Mouse (Mus musculus) large intestine, adult 2 months (tissue): ENCODE data around the gene Olfr750. TPM values are rescaled to one million over a fixed set of nuclear protein-coding genes. Genes with fewer than 3 reads are reported as not detected.

Experiments
- DNase-seq: peaks from one replicate; pipeline ENCODE4 v3.0.0-alpha.2; 2012; ENCODE audit warnings: low read depth, low spot score
- WGBS: fragments of 180-500 bp; shearing (Covaris S2); methylation state at CpG from one replicate; pipeline ENCODE4 v1.1.7; 2018; 5-methylcytosine and 5-hydroxymethylcytosine counted together
- polyA plus RNA-seq: library from polyadenylated mRNA; depleted of rRNA; stranded (reverse); fragments of >200 nt; gene quantifications from 2 replicates; pipeline ENCODE4 v1.2.3, GENCODE M21; 2012; rRNA removed

The Olfr750 gene
- polyA plus RNA-seq, 1 experiment = not detected

DNA sequence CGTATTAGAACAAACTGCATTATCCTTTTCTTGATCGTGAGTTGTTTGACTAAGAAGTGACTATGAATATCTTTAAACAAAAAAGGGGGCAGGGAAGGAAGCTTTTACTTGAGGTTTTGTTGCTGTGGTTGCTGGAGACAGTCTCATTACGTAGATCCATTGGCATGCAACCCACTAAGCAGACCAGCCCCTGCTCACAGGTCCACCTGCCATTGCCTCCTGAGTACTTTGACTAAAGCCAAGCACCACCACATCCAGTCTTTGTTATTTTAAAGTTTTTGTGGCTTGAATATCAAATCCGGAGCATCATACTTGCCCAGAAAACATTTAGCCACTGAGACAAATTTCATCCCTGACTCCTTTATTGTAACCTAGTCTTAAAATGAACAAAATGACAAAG, 38.0 kb downstream of the Olfr750 start:
- WGBS = 77% methylated on average over 4 of the region's 4 CpGs
- DNase-seq = no peak

DNA sequence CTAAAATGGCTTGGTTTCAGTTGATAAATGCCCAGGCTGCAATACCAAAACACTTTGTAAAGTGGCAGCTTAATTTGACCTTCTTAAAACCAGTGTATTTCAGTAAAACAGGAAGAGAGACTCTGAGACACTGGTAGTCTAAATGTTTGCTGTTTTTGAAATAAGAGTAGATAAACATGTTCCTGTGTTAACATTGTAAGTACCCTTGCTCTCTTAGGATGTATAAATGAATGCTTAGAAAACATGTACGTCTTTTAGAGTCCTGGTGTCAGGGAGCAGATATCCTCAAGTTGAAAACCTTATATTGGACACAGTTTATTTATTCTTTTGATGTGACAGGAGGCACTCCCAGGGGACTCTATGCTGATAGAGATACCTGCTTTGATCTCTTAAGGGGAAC, 39.0 kb downstream of the Olfr750 start:
- 53% methylated on average over 1 of the region's 1 CpGs for WGBS
- no peak for DNase-seq

DNA sequence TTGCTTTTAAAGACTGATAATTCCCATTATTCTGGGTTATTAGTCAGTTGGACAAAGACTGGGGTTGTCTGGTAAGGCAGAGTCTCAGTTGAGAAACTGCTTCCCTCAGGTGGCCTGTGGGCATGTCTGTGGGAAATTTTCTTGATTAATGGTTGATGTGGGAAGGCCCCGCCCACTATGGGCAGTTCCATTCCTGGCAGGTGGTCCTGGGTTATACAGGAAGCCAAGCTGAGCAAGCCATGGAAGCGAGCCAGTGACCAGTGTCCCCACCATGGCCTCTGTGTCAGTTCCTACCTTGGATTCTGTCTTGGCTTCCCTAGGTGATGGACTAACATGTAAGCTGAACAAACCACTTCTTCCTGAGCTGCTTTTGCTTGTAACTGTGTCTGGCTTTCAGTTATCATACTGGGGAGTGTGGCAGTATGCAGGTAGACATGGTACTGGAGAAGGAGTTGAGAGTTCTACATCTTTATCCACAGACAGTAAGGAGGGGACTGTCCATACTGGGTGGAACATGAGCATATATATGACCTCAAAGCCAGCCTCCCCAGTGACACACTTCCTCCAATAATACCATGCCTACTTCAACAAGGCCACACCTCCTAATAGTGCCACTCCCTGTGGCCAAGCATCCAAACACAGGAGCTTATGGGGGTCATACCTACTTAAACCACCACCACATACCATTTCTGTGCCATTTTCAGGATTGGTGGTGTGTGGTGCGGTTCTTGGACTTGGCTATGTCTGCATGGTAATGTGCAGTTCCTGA, 46.7 kb downstream of the Olfr750 start:
- 69% methylated on average over 3 of the region's 3 CpGs for WGBS
- DNase-seq = no peak

DNA sequence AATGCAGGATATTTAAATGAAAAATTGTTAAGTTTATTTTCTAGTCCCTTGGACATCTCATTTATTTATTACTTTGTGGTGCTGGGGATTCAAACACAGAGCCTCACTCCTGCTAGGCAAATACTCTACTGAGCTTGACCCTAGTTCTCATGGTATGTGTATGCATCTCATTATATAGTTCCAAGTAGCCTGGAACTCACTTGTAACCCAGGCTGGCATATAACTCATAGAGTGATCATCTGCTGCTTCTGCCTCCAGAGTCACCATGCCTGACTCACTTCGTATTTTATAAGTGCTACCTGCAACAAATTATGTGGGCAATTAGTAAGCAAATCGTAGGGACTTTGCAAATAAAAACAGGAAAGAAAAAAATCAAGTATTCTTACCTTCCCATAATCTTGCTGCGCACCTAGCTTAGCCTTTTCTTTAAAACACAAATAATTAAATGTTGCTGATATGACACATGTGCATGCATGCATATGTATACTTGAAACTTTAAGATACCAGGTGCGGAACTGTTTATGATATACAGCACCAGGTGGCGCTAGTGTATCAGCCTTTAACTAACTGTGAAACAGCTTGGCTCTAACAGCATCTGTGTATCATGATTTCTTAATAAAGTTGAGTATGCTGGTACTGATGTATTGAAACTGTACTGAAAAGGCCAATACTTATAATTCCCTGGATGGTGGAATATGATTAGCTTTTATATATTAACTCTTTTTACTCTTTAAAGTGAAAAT, 47.7 kb downstream of the Olfr750 start:
- peak; percentile 56 for DNase-seq
- WGBS = 39% methylated on average over 5 of the region's 5 CpGs

GRCm38 (mm10) chr14:51024820-51025219, 49.4 kb downstream of the Olfr750 start:
- DNase-seq = no peak
- 100% methylated on average over 1 of the region's 1 CpGs for WGBS

GRCm38 (mm10) chr14:51023457-51023856, 50.8 kb downstream of the Olfr750 start:
- 65% methylated on average over 4 of the region's 4 CpGs for WGBS
- no peak for DNase-seq

DNA sequence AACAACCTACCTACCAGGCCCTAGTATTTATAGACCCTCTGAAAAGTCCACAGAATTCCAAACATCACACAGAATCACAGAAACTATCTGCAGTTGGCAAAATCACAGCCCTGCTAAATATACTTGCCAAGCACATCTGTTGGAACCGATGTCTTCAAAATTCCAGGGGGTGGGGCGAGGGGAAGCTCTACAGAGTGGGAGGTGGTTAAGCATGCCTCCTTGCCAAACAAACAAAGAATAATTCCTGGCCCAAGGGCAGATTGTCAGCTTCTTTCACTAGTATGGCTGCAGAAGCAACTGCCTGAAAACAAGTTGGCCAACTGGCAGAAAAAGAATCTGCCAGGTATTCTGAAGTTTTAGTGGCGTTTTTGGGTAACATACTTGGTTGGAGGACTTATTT, 57.0 kb downstream of the Olfr750 start:
- 50% methylated on average over 3 of the region's 3 CpGs for WGBS
- no peak for DNase-seq

Other genes starting within 250 kb of the Olfr750 start
- gene Tep1, start 203.9 kb downstream of the Olfr750 start, polyA plus RNA-seq = 68.7 and 104 TPM in 2 replicates
- gene Klhl33, start 176.9 kb downstream of the Olfr750 start, polyA plus RNA-seq = 0.71 and 2.3 TPM in 2 replicates
- gene Osgep, start 149.5 kb downstream of the Olfr750 start, polyA plus RNA-seq = 57.4 and 75.0 TPM in 2 replicates
- 36.0 and 49.2 TPM in 2 replicates for gene Apex1, start 149.5 kb downstream of the Olfr750 start, polyA plus RNA-seq
- 52.3 and 65.7 TPM in 2 replicates for gene Pip4p1, start 143.6 kb downstream of the Olfr750 start, polyA plus RNA-seq
- 143 and 173 TPM in 2 replicates for gene Pnp, start 143.4 kb downstream of the Olfr750 start, polyA plus RNA-seq
- 68.3 and 107 TPM in 2 replicates for gene Gm49342, start 129.9 kb downstream of the Olfr750 start, polyA plus RNA-seq
- 104 and 150 TPM in 2 replicates for gene Pnp2, start 118.4 kb downstream of the Olfr750 start, polyA plus RNA-seq
- gene Rnase10, start 66.7 kb downstream of the Olfr750 start, polyA plus RNA-seq = 0.11 and 0.23 TPM in 2 replicates
- not detected in 2 replicates for gene Rnase9, start 32.6 kb downstream of the Olfr750 start, polyA plus RNA-seq
- not detected in 2 replicates for gene Rnase11, start 24.3 kb downstream of the Olfr750 start, polyA plus RNA-seq
- 0.86 and 1.0 TPM in 2 replicates for gene Rnase12, start 16.8 kb downstream of the Olfr750 start, polyA plus RNA-seq
- 205 and 226 TPM in 2 replicates for gene Rnase4, start 16.6 kb upstream of the Olfr750 start, polyA plus RNA-seq
- gene Ang, start 16.7 kb upstream of the Olfr750 start, polyA plus RNA-seq = 47.5 and 67.8 TPM in 2 replicates
- gene Eddm3b, start 40.0 kb upstream of the Olfr750 start, polyA plus RNA-seq = not detected in 2 replicates
- 19.4 and 23.6 TPM in 2 replicates for gene Rnase6, start 49.5 kb upstream of the Olfr750 start, polyA plus RNA-seq
- 17.4 and 38.2 TPM in 2 replicates for gene Rnase1, start 72.3 kb upstream of the Olfr750 start, polyA plus RNA-seq
- gene Rnase2b, start 87.8 kb upstream of the Olfr750 start, polyA plus RNA-seq = 0.22 TPM in 1 of 2 replicates, not detected in the other
- gene Ang2, start 124.7 kb upstream of the Olfr750 start, polyA plus RNA-seq = not detected in 2 replicates
- not detected in 2 replicates for gene Ear14, start 129.0 kb upstream of the Olfr750 start, polyA plus RNA-seq
- not detected in 2 replicates for gene Rnase2a, start 181.7 kb upstream of the Olfr750 start, polyA plus RNA-seq